Comparison of ENCODE assay signal across 9 mouse cellular contexts in the genomic region with DNA sequence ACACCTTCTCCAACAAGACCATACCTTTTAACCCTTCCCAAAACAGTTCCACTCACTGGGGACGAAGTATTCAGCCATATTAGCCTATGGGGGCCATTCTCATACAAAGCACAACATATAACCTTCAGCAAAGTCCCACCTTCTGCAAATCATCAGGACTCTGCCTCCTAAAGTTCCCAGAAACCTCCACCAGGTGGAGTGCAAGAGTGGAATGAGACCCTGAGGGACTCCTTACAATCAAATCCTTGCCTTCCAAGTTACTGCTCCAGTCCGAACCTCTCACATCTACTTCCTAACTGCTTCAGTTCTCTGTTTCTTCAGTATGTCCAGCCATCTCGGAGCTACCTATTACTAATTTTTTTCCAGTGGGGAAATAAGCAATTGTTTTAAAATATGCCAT.
DNase-seq lines count a peak whose midpoint lies in the region; ATAC-seq and TF ChIP-seq lines count a peak whose summit lies in the region.
"Had no signal": no experiment of that assay in that cellular context is flagged by ENCODE, and none has a peak within 500 bp of the region (broad histone marks: within the 10 kb centered on the region; RNA-seq: fewer than 3 reads in every experiment).

No protein-coding gene starts in this region.

- TF ChIP-seq POLR2A in lung, adult 2 months (IDR thresholded peaks at IDR 0.05; ENCODE audit: borderline replicate concordance, extremely low read depth, low read depth, low read length) = no peak

- no peaks in the 10 kb centered on the region for H3K9me3 ChIP-seq in forebrain, postnatal 0 days (ENCODE audit: low read length)
- H3K9me3 ChIP-seq in forebrain, embryonic 15.5 days = no peaks in the 10 kb centered on the region
- H3K9me3 ChIP-seq in lung, embryonic 14.5 days (ENCODE audit: low read depth, low read length) = no peaks in the 10 kb centered on the region
- H3K9me3 ChIP-seq: limb, embryonic 12.5 days had no signal

- TF ChIP-seq CTCF in forebrain, postnatal 0 days (IDR thresholded peaks at IDR 0.05; ENCODE audit: low read depth) = peak; percentile 64
- TF ChIP-seq CTCF in lung, embryonic 14.5 days (IDR thresholded peaks at IDR 0.05; ENCODE audit: low read depth) = peak; percentile 60
- no peak for TF ChIP-seq CTCF in lung, adult 2 months (IDR thresholded peaks at IDR 0.05; ENCODE audit: insufficient read depth, low read length)

- no peaks in the 10 kb centered on the region for H3K27me3 ChIP-seq in forebrain, postnatal 0 days (ENCODE audit: insufficient read depth, low read length)
- no peaks in the 10 kb centered on the region for H3K27me3 ChIP-seq in forebrain, embryonic 15.5 days
- no peaks in the 10 kb centered on the region for H3K27me3 ChIP-seq in lung, embryonic 14.5 days (ENCODE audit: insufficient read depth, low read length)
- H3K27me3 ChIP-seq: limb, embryonic 12.5 days had no signal

- no peak for ATAC-seq in forebrain, postnatal 0 days
- ATAC-seq in forebrain, embryonic 15.5 days (replicated peaks) = no peak
- ATAC-seq in lung, embryonic 14.5 days (ENCODE audit: insufficient read depth) = no peak

- H3K9ac ChIP-seq in forebrain, postnatal 0 days = no peak overlapping the region
- no peak overlapping the region for H3K9ac ChIP-seq in forebrain, embryonic 15.5 days (replicated peaks)
- H3K9ac ChIP-seq in lung, embryonic 14.5 days = no peak overlapping the region
- H3K9ac ChIP-seq: limb, embryonic 12.5 days had no signal

- no peak overlapping the region for H3K27ac ChIP-seq in forebrain, postnatal 0 days (ENCODE audit: low read depth, low read length)
- H3K27ac ChIP-seq in forebrain, embryonic 15.5 days (replicated peaks) = no peak overlapping the region
- no peak overlapping the region for H3K27ac ChIP-seq in lung, embryonic 14.5 days (ENCODE audit: low read depth)
- H3K27ac ChIP-seq: limb, embryonic 12.5 days had no signal

- no peak overlapping the region for H3K4me2 ChIP-seq in forebrain, postnatal 0 days (ENCODE audit: low read depth)
- H3K4me2 ChIP-seq in forebrain, embryonic 15.5 days (replicated peaks) = no peak overlapping the region
- no peak overlapping the region for H3K4me2 ChIP-seq in lung, embryonic 14.5 days
- H3K4me2 ChIP-seq: limb, embryonic 12.5 days had no signal

- H3K36me3 ChIP-seq in forebrain, postnatal 0 days (ENCODE audit: insufficient read depth) = no peaks in the 10 kb centered on the region
- H3K36me3 ChIP-seq in forebrain, embryonic 15.5 days = no peaks in the 10 kb centered on the region
- no peaks in the 10 kb centered on the region for H3K36me3 ChIP-seq in lung, embryonic 14.5 days (ENCODE audit: insufficient read depth)
- H3K36me3 ChIP-seq: limb, embryonic 12.5 days had no signal

- peak; percentile 28 for DNase-seq in forebrain, postnatal 0 days
- DNase-seq in lung, embryonic 14.5 days = peak; percentile 67
- DNase-seq in lung, adult 2 months = no peak
- peak; percentile 1 for DNase-seq in adrenal gland, postnatal 25 days
- peak; percentile 23 to 63 for DNase-seq in left cerebral cortex, postnatal 25 days (ENCODE audit: low spot score in 2 of 2)
- DNase-seq in cerebellum, adult 11-12 months = no peak
- DNase-seq in c-Kit-positive CD71-positive TER-119-positive erythroid progenitor cells, embryonic 14.5 days (ENCODE audit: low spot score) = no peak

- H3K4me1 ChIP-seq in forebrain, postnatal 0 days (ENCODE audit: insufficient read depth) = no peaks in the 10 kb centered on the region
- H3K4me1 ChIP-seq in forebrain, embryonic 15.5 days = no peaks in the 10 kb centered on the region
- H3K4me1 ChIP-seq in lung, embryonic 14.5 days (ENCODE audit: insufficient read depth) = no peaks in the 10 kb centered on the region
- H3K4me1 ChIP-seq in lung, adult 2 months (ENCODE audit: control insufficient read depth, insufficient read depth, low read length) = no peaks in the 10 kb centered on the region
- H3K4me1 ChIP-seq: limb, embryonic 12.5 days had no signal

- WGBS in forebrain, postnatal 0 days = 55% methylated on average over 3 of the region's 3 CpGs
- WGBS in forebrain, embryonic 15.5 days = 69% methylated on average over 3 of the region's 3 CpGs
- WGBS in lung, embryonic 14.5 days = 46% methylated on average over 3 of the region's 3 CpGs
- WGBS in lung, adult 2 months = 46% methylated on average over 3 of the region's 3 CpGs

- intact Hi-C loops in left cerebral cortex, postnatal 25 days (cut with DNase I) = loop anchor here (2.0 to 5.0 kb wide), 2 partner anchors 180 to 256 kb away; no protein-coding TSS in a partner anchor

- no peak overlapping the region for H3K4me3 ChIP-seq in forebrain, postnatal 0 days (ENCODE audit: low read depth, low read length)
- H3K4me3 ChIP-seq in forebrain, embryonic 15.5 days = no peak overlapping the region
- H3K4me3 ChIP-seq in lung, embryonic 14.5 days (ENCODE audit: low read depth, low read length) = no peak overlapping the region
- H3K4me3 ChIP-seq in lung, adult 2 months (replicated peaks; ENCODE audit: extremely low read depth, low read depth, low read length) = no peak overlapping the region
- H3K4me3 ChIP-seq: limb, embryonic 12.5 days had no signal

Comparison
In these comparisons a context has a peak if more than half of its experiments do, and no peak if none do; other contexts are left out.
1. DNase-seq: peak in forebrain, postnatal 0 days (single experiment), lung, embryonic 14.5 days (single experiment), adrenal gland, postnatal 25 days (single experiment) and left cerebral cortex, postnatal 25 days (2 of 2); none in lung, adult 2 months (single experiment), cerebellum, adult 11-12 months (single experiment) and c-Kit-positive CD71-positive TER-119-positive erythroid progenitor cells, embryonic 14.5 days (single experiment).